Mouse (Mus musculus) hindbrain, embryonic 12.5 days (tissue): Measurements from ENCODE around the gene Rnasek. TPM values are rescaled to one million over a fixed set of nuclear protein-coding genes. Genes with fewer than 3 reads are reported as not detected.
A peak's percentile ranks its signal among the peaks of the same experiment; 100 is the strongest.

Experiments used
- ATAC-seq: fragments of 200-750 bp; cut with Nextera tagmentation; 2 replicates; pipeline ENCODE4 v1.8.0; 2017; ENCODE audit warnings: moderate TSS enrichment; ENCODE audit not compliant: low FRiP score
- H3K27ac ChIP-seq: fragments of 300-500 bp; sonication (generic); 2 replicates; pipeline ENCODE4 v1.5.1; 2016; ENCODE audit warnings: mild to moderate bottlenecking
- H3K27me3 ChIP-seq: fragments of 300-500 bp; sonication (generic); 2 replicates; pipeline ENCODE4 v1.6.1; 2016; ENCODE audit warnings: mild to moderate bottlenecking
- H3K36me3 ChIP-seq: fragments of 300-500 bp; sonication (generic); 2 replicates; pipeline ENCODE4 v1.6.1; 2016; ENCODE audit warnings: mild to moderate bottlenecking
- H3K4me1 ChIP-seq: fragments of 300-500 bp; sonication (generic); 2 replicates; pipeline ENCODE4 v1.6.1; 2016
- H3K4me2 ChIP-seq: fragments of 300-500 bp; sonication (generic); replicated peaks from 2 replicates; pipeline ENCODE4 v1.6.1; 2016; ENCODE audit warnings: mild to moderate bottlenecking
- H3K4me3 ChIP-seq: fragments of 300-500 bp; sonication (generic); 2 replicates; pipeline ENCODE4 v1.5.1; 2016; ENCODE audit warnings: mild to moderate bottlenecking
- H3K9ac ChIP-seq: fragments of 300-500 bp; sonication (generic); 2 replicates; pipeline ENCODE4 v1.6.1; 2016; ENCODE audit warnings: mild to moderate bottlenecking, moderate library complexity
- H3K9me3 ChIP-seq: fragments of 300-500 bp; sonication (generic); replicated peaks from 2 replicates; pipeline ENCODE4 v1.6.1; 2016; ENCODE audit warnings: mild to moderate bottlenecking
- WGBS: fragments of 180-500 bp; shearing (Covaris S2); methylation state at CpG from one replicate; pipeline ENCODE4 v1.1.7; 2016; 5-methylcytosine and 5-hydroxymethylcytosine counted together
- polyA plus RNA-seq: library from polyadenylated mRNA; unstranded; fragments of >200 nt; fragmentation: Nextera tagmentation; extraction: Ambion mirVana; gene quantifications from 2 replicates; pipeline ENCODE4 v1.2.1, GENCODE M21; 2016

Rnasek gene
- polyA plus RNA-seq, 1 experiment from 2014 or later, result 200 TPM

- WGBS, result 19% methylated on average over 9 of the region's 9 CpGs
- H3K27me3 ChIP-seq, result peaks cover 65% of the 10 kb centered on the region
- no peak overlapping the region for H3K27ac ChIP-seq
- H3K9me3 ChIP-seq, result no peaks in the 10 kb centered on the region
- no peak overlapping the region for H3K4me3 ChIP-seq
- no peak overlapping the region for H3K9ac ChIP-seq
- no peak overlapping the region for H3K4me2 ChIP-seq
- peaks cover 15% of the 10 kb centered on the region for H3K36me3 ChIP-seq
- H3K4me1 ChIP-seq, result peaks cover 16% of the 10 kb centered on the region
- ATAC-seq, result no peak
Observed at GRCm38 (mm10) chr11:70212896-70213295, 26.7 kb downstream of the Rnasek start.

GRCm38 (mm10) chr11:70212423-70212822 lies 27.2 kb downstream of the Rnasek start, which contains the start of gene Slc16a11:
Gene Slc16a11, plus strand, starts transcription at chr11:70212752.
- H3K9ac ChIP-seq, result no peak within 1 kb of the TSS
- peaks cover 16% of the 10 kb centered on the region for H3K4me1 ChIP-seq
- H3K4me2 ChIP-seq, result peak within 1 kb of the TSS; percentile 57
- H3K4me3 ChIP-seq, result no peak within 1 kb of the TSS
- H3K27ac ChIP-seq, result no peak within 1 kb of the TSS
- no peaks in the 10 kb centered on the region for H3K9me3 ChIP-seq
- peaks cover 61% of the 10 kb centered on the region for H3K27me3 ChIP-seq
- ATAC-seq, result no peak
- H3K36me3 ChIP-seq, result peaks cover 10% of the 10 kb centered on the region
- 73% methylated on average over 6 of the region's 6 CpGs for WGBS

GRCm38 (mm10) chr11:70211972-70212371 lies 27.7 kb downstream of the Rnasek start:
- Histone ChIP-seq H3K27me3 (peaks cover 56% of the 10 kb centered on the region), H3K36me3 (peaks cover 5% of the 10 kb centered on the region), H3K9me3 (no peaks in the 10 kb centered on the region), H3K4me1 (peaks cover 16% of the 10 kb centered on the region), H3K4me3 (no peak overlapping the region), H3K9ac (no peak overlapping the region), H3K27ac (no peak overlapping the region), H3K4me2 (no peak overlapping the region)
- no peak for ATAC-seq
- WGBS, result 78% methylated on average over 6 of the region's 6 CpGs

GRCm38 (mm10) chr11:70210681-70211080 lies 29.0 kb downstream of the Rnasek start:
- Histone ChIP-seq H3K9ac (no peak overlapping the region), H3K27ac (no peak overlapping the region), H3K9me3 (no peaks in the 10 kb centered on the region), H3K36me3 (no peaks in the 10 kb centered on the region), H3K4me1 (peaks cover 16% of the 10 kb centered on the region), H3K27me3 (peaks cover 43% of the 10 kb centered on the region), H3K4me3 (no peak overlapping the region), H3K4me2 (no peak overlapping the region)
- no peak for ATAC-seq
- 91% methylated on average over 2 of the region's 2 CpGs for WGBS

- Histone ChIP-seq H3K9ac (no peak overlapping the region), H3K4me3 (no peak overlapping the region), H3K4me2 (no peak overlapping the region), H3K36me3 (no peaks in the 10 kb centered on the region), H3K9me3 (no peaks in the 10 kb centered on the region), H3K27ac (no peak overlapping the region), H3K4me1 (peaks cover 4% of the 10 kb centered on the region), H3K27me3 (peaks cover 25% of the 10 kb centered on the region)
- ATAC-seq, result no peak
- WGBS, result 73% methylated on average over 5 of the region's 5 CpGs
Observed at GRCm38 (mm10) chr11:70208778-70209388, 30.8 kb downstream of the Rnasek start.

- Histone ChIP-seq H3K27me3 (peaks cover 11% of the 10 kb centered on the region), H3K4me3 (no peak overlapping the region), H3K9me3 (no peaks in the 10 kb centered on the region), H3K4me2 (no peak overlapping the region), H3K36me3 (no peaks in the 10 kb centered on the region), H3K9ac (no peak overlapping the region), H3K27ac (no peak overlapping the region), H3K4me1 (no peaks in the 10 kb centered on the region)
- ATAC-seq, result no peak
- 84% methylated on average over 7 of the region's 7 CpGs for WGBS
Observed at GRCm38 (mm10) chr11:70207283-70207682, 32.4 kb downstream of the Rnasek start.

- H3K4me3 ChIP-seq, result no peak overlapping the region
- no peak overlapping the region for H3K27ac ChIP-seq
- no peak for ATAC-seq
- no peak overlapping the region for H3K9ac ChIP-seq
- H3K4me2 ChIP-seq, result no peak overlapping the region
- 83% methylated on average over 2 of the region's 2 CpGs for WGBS
- H3K36me3 ChIP-seq, result no peaks in the 10 kb centered on the region
- H3K9me3 ChIP-seq, result no peaks in the 10 kb centered on the region
- no peaks in the 10 kb centered on the region for H3K4me1 ChIP-seq
- peaks cover 6% of the 10 kb centered on the region; the same call in 1 of the 2 replicates for H3K27me3 ChIP-seq
Observed at GRCm38 (mm10) chr11:70206801-70207200, 32.8 kb downstream of the Rnasek start.

GRCm38 (mm10) chr11:70201691-70202090 lies 38.0 kb downstream of the Rnasek start:
- no peak for ATAC-seq
- no peak overlapping the region for H3K9ac ChIP-seq
- WGBS, result 39% methylated on average over 5 of the region's 5 CpGs
- H3K36me3 ChIP-seq, result no peaks in the 10 kb centered on the region
- H3K27ac ChIP-seq, result no peak overlapping the region
- H3K9me3 ChIP-seq, result no peaks in the 10 kb centered on the region
- H3K4me3 ChIP-seq, result no peak overlapping the region
- no peaks in the 10 kb centered on the region; the same call in 1 of the 2 replicates for H3K4me1 ChIP-seq
- no peaks in the 10 kb centered on the region for H3K27me3 ChIP-seq
- H3K4me2 ChIP-seq, result no peak overlapping the region

- Histone ChIP-seq H3K9me3 (no peaks in the 10 kb centered on the region), H3K36me3 (no peaks in the 10 kb centered on the region), H3K27ac (no peak overlapping the region), H3K4me3 (no peak overlapping the region), H3K27me3 (no peaks in the 10 kb centered on the region), H3K4me1 (no peaks in the 10 kb centered on the region; the same call in 1 of the 2 replicates), H3K4me2 (no peak overlapping the region), H3K9ac (no peak overlapping the region)
- 92% methylated on average over 5 of the region's 5 CpGs for WGBS
- no peak for ATAC-seq
Observed at GRCm38 (mm10) chr11:70200036-70200608, 39.5 kb downstream of the Rnasek start.

- Histone ChIP-seq H3K9me3 (no peaks in the 10 kb centered on the region), H3K36me3 (no peaks in the 10 kb centered on the region), H3K4me3 (no peak overlapping the region), H3K4me1 (no peaks in the 10 kb centered on the region; the same call in 1 of the 2 replicates), H3K27me3 (no peaks in the 10 kb centered on the region), H3K4me2 (no peak overlapping the region), H3K27ac (no peak overlapping the region), H3K9ac (no peak overlapping the region)
- WGBS, result 79% methylated on average over 8 of the region's 8 CpGs
- no peak for ATAC-seq
Observed at GRCm38 (mm10) chr11:70199107-70199506, 40.5 kb downstream of the Rnasek start.

- ATAC-seq, result no peak
- no peak overlapping the region for H3K4me2 ChIP-seq
- 92% methylated on average over 3 of the region's 3 CpGs for WGBS
Observed at GRCm38 (mm10) chr11:70198332-70198731, 41.3 kb downstream of the Rnasek start.

GRCm38 (mm10) chr11:70193354-70194285 lies 46.0 kb downstream of the Rnasek start:
- H3K27ac ChIP-seq, result no peak overlapping the region
- ATAC-seq, result no peak
- no peaks in the 10 kb centered on the region for H3K27me3 ChIP-seq
- no peaks in the 10 kb centered on the region for H3K36me3 ChIP-seq
- H3K4me1 ChIP-seq, result no peaks in the 10 kb centered on the region; the same call in 1 of the 2 replicates
- H3K9ac ChIP-seq, result no peak overlapping the region
- no peak overlapping the region for H3K4me2 ChIP-seq
- no peaks in the 10 kb centered on the region for H3K9me3 ChIP-seq
- WGBS, result 54% methylated on average over 11 of the region's 11 CpGs
- H3K4me3 ChIP-seq, result no peak overlapping the region

More at GRCm38 (mm10) chr11:70198332-70198731, 41.3 kb downstream of the Rnasek start:
- no peak overlapping the region for H3K9ac ChIP-seq
- no peaks in the 10 kb centered on the region for H3K9me3 ChIP-seq
- H3K4me1 ChIP-seq, result no peaks in the 10 kb centered on the region; the same call in none of the 2 replicates
- no peaks in the 10 kb centered on the region for H3K27me3 ChIP-seq
- no peak overlapping the region for H3K4me3 ChIP-seq
- no peaks in the 10 kb centered on the region for H3K36me3 ChIP-seq
- no peak overlapping the region for H3K27ac ChIP-seq
